Mouse (Mus musculus) erythroblast, embryonic 14.5 days (primary cell): Measurements from ENCODE around the gene Wrap73.

ENCODE experiments used
- GATA1 ChIP-seq: IDR thresholded peaks from 2 replicates; pipeline ENCODE4 v1.6.1; 2012; ENCODE audit warnings: low read length, inconsistent platforms, mixed read lengths
- TAL1 ChIP-seq: IDR thresholded peaks from 3 replicates; pipeline ENCODE4 v1.6.1; 2012; ENCODE audit warnings: low read length, inconsistent platforms, mixed read lengths

- TF ChIP-seq TAL1 (no peak), GATA1 (no peak)
These were observed 42.8 kb downstream of the Wrap73 start for GRCm38 (mm10) chr4:154185001-154185400.
